In genomic region chr8:125569533-125570365, GRCm38 (mm10) we compare ENCODE assay signal across 8 mouse cellular contexts. TPM values are rescaled to one million over a fixed set of nuclear protein-coding genes. Genes with fewer than 3 reads are reported as not detected.
DNase-seq lines count a peak whose midpoint lies in the region; ATAC-seq and TF ChIP-seq lines count a peak whose summit lies in the region.

Sipa1l2 (minus strand) TSS chr8:125569808.

- H3K27ac ChIP-seq in forebrain, embryonic 15.5 days (replicated peaks): peak within 1 kb of the TSS; percentile 73
- peak within 1 kb of the TSS; percentile 53; the same call in 1 of the 2 replicates for H3K27ac ChIP-seq in neural tube, embryonic 14.5 days (ENCODE audit: low read depth, low read length)
- H3K27ac ChIP-seq in testis, adult 2 months (ENCODE audit: control insufficient read depth, insufficient read depth, low read depth, low read length): peak within 1 kb of the TSS; percentile 87

- peak within 1 kb of the TSS; percentile 81 for H3K9ac ChIP-seq in forebrain, embryonic 15.5 days (replicated peaks)
- peak within 1 kb of the TSS; percentile 78 for H3K9ac ChIP-seq in neural tube, embryonic 14.5 days (replicated peaks; ENCODE audit: low read depth, low read length)

- no peaks in the 10 kb centered on the region for H3K27me3 ChIP-seq in forebrain, embryonic 15.5 days
- H3K27me3 ChIP-seq in neural tube, embryonic 14.5 days (ENCODE audit: control insufficient read depth, insufficient read depth, low read length): no peaks in the 10 kb centered on the region
- H3K27me3 ChIP-seq in testis, adult 2 months (ENCODE audit: control insufficient read depth, insufficient read depth, low read length): no peaks in the 10 kb centered on the region

- H3K36me3 ChIP-seq in forebrain, embryonic 15.5 days: no peaks in the 10 kb centered on the region
- no peaks in the 10 kb centered on the region for H3K36me3 ChIP-seq in neural tube, embryonic 14.5 days (ENCODE audit: control insufficient read depth, insufficient read depth, low read length)
- H3K36me3 ChIP-seq in testis, adult 2 months (ENCODE audit: control insufficient read depth, insufficient read depth, low read length): no peaks in the 10 kb centered on the region

- peak within 1 kb of the TSS; percentile 78 for H3K4me3 ChIP-seq in forebrain, embryonic 15.5 days
- H3K4me3 ChIP-seq in neural tube, embryonic 14.5 days (ENCODE audit: low read depth, low read length): peak within 1 kb of the TSS; percentile 70
- peak within 1 kb of the TSS; percentile 94 for H3K4me3 ChIP-seq in testis, adult 2 months (ENCODE audit: control insufficient read depth, low read depth, low read length)

- DNase-seq in ES-CJ7 (ENCODE audit: low read depth, low spot score): peak; percentile 95
- peak; percentile 96 for DNase-seq in cerebellum, adult 11-12 months
- peak; percentile 94 for DNase-seq in heart, postnatal 25 days (ENCODE audit: low spot score)
- peak; percentile 93 to 96 for DNase-seq in layer of hippocampus, adult 18-20 months (ENCODE audit: low spot score in 2 of 2)
- peak; percentile 96 to 98 for DNase-seq in lung, adult 18-20 months

- intact Hi-C loops in heart, postnatal 25 days (cut with DNase I): loop anchor here (2.0 to 5.0 kb wide), 9 partner anchors 37 to 502 kb away; no protein-coding TSS in a partner anchor

- TF ChIP-seq POLR2A in testis, adult 2 months (IDR thresholded peaks at IDR 0.05; ENCODE audit: control insufficient read depth, low read depth, low read length): peak; percentile 65

- H3K4me2 ChIP-seq in forebrain, embryonic 15.5 days (replicated peaks): peak within 1 kb of the TSS; percentile 93
- peak within 1 kb of the TSS; percentile 61 for H3K4me2 ChIP-seq in neural tube, embryonic 14.5 days (ENCODE audit: low read depth, low read length)

- peak; percentile 92 for ATAC-seq in forebrain, embryonic 15.5 days (replicated peaks)
- peak; percentile 91 for ATAC-seq in neural tube, embryonic 14.5 days (ENCODE audit: low read depth)

- under 1% methylated on average over 105 of the region's 129 CpGs for WGBS in forebrain, embryonic 15.5 days
- under 1% methylated on average over 88 of the region's 129 CpGs for WGBS in neural tube, embryonic 14.5 days

- TF ChIP-seq CTCF in testis, adult 2 months (IDR thresholded peaks at IDR 0.05; ENCODE audit: control insufficient read depth, insufficient read depth, insufficient replicate concordance, low read depth, low read length): no peak

- H3K4me1 ChIP-seq in forebrain, embryonic 15.5 days: peaks cover 35% of the 10 kb centered on the region
- H3K4me1 ChIP-seq in neural tube, embryonic 14.5 days (ENCODE audit: control insufficient read depth, insufficient read depth, low read length): peaks cover 15% of the 10 kb centered on the region
- H3K4me1 ChIP-seq in testis, adult 2 months (ENCODE audit: control insufficient read depth, insufficient read depth, low read length): peaks cover 8% of the 10 kb centered on the region

- H3K9me3 ChIP-seq in forebrain, embryonic 15.5 days: no peaks in the 10 kb centered on the region
- H3K9me3 ChIP-seq in neural tube, embryonic 14.5 days (ENCODE audit: control insufficient read depth, low read length): no peaks in the 10 kb centered on the region

RNA-seq across cellular contexts. Expression of gene Sipa1l2, which starts in this region (rescaled TPM):
- 32.0 and 37.1 TPM in 2 replicates for polyA plus RNA-seq in forebrain, embryonic 15.5 days (2015; fragmentation: Nextera tagmentation; extraction: Ambion mirVana)
- total RNA-seq in heart, postnatal 25 days (2021): 10 to 100 TPM; 43.7 to 44.8 TPM
- total RNA-seq in layer of hippocampus, adult 18-20 months (2021): 10 to 100 TPM; 62.3 to 68.6 TPM
- polyA plus RNA-seq in neural tube, embryonic 14.5 days (2014; fragmentation: Nextera tagmentation; extraction: Ambion mirVana): 14.0 and 20.1 TPM in 2 replicates
- polyA plus RNA-seq in testis, adult 2 months (2012; rRNA removed): 19.6 and 21.2 TPM in 2 replicates

Comparison
In these comparisons a context has a peak if more than half of its experiments do, and no peak if none do; other contexts are left out.
1. Peak in every context shown above with its lines: DNase-seq, ATAC-seq, H3K4me3 ChIP-seq and H3K27ac ChIP-seq.